Mouse (Mus musculus): ENCODE data around the gene Ift57.

Ift57 gene

DNA sequence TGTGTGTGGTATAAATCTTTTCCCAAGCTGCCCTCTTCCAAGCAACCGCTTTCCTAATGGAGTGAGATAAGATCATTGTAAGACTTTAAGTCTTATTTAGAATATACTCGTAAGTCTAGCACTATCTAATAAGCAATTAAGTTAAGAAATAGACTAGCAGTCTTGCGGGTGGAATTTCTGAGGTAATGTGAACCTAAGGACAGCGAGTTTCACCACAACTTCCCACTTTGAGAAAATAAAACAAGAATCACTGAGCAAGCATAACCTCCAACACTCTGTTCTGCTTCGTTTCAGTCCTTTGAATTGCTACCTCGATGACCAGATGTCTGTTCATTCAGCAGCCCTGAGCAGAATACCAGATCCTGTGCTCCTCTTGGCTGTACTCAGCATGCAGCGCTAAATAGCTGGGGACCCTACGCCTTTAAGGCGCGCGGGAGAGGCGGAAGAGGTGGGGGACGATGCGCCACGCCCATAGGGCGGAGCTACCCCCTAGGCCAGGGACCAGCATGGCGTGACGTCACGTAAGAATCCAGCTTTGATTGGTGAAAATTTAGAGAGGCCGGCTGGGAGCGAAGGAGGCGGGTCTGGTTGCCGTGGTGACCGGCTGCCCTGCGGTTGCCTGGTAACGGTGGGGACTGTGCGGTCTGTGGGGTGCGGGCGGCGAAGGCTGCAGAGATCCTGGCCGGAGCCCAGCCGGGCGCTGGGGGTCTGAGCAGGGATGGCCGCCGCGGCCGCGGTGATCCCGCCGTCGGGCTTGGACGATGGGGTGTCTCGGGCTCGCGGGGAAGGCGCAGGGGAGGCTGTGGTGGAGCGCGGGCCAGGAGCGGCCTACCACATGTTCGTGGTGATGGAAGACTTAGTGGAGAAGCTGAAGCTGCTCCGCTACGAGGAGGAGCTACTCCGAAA is at the start of gene Ift57:
Gene Ift57 (plus strand): TSS at position 614 of the 906 bp plus-strand sequence.
- DNase-seq (ENCODE audit: low spot score): peak; percentile 100

DNA sequence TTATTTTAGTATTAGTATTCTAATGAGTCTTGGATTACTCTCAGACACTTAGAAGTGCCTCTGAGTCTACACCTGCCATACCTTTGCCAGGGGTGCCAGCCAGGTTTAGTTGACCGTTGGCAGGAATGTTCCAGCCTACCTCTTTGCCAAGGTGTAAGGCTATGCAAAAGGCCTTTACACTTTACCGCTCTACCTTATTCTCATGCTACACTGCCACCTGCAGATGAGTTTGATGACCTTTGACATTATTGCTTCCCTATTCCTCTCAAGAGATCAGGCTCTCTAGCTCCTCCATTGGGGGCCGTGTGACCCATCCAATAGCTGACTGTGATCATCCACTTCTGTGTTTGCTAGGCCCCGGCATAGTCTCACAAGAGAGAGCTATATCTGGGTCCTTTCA is 41.9 kb upstream of the Ift57 start:
- no peak for DNase-seq (ENCODE audit: low spot score)

DNA sequence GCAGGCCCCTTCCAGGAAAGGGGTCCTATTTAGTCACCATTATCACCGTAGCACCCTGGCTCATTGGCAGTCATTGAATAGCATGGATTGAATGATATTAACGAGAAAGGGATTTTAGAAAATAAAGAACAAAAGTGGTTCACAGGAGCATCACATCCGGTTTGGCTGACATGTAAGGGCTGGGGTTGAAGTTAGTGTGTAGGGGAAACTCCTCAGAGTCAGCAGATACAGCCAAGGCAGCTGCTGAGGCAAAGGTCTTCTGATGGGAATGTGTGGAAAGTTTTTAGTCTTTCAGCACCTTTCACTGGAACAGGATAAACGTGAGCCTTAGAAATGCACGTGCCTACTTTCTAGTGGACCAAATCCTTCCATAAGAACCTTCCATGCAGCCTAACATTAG is 41.0 kb upstream of the Ift57 start:
- no peak for DNase-seq (ENCODE audit: low spot score)

DNA sequence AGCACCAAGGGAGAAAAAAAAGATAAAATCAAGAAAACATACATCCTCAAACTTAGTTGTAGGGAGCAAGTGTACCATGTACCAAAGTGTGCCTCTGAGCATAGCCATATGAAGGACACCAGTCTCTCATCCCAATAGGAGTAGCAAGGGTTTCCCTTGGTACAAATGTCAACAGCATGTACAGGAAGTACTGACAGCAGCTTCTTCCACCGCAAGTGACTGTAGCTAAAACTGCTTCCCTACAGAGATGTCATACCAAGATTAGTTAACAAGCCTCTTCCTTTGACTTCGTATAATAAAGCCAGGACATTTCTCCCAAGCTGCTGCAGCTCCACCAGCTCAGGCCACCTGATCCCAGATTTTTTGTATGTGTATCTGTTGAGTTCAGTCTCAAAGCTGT is 39.9 kb upstream of the Ift57 start:
- no peak for DNase-seq (ENCODE audit: low spot score)

DNA sequence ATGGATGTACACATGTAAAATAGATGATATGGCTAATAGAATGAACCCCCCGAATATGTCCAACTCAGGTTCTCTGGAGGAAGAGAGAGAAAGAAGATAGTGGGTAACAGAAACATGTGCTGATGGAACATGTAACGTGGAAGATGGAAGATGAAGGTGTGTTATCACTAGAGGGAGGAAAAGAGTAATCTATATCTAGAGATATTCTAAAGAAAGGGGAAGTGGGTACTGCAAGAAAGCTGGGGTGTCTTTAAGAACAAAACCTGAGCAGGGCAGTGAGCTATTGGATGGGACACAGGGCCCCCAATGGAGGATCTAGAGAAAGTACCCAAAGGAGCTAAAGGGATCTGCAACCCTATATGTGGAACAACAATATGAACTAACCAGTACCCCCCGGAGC is 38.9 kb upstream of the Ift57 start:
- no peak for DNase-seq (ENCODE audit: low spot score)

DNA sequence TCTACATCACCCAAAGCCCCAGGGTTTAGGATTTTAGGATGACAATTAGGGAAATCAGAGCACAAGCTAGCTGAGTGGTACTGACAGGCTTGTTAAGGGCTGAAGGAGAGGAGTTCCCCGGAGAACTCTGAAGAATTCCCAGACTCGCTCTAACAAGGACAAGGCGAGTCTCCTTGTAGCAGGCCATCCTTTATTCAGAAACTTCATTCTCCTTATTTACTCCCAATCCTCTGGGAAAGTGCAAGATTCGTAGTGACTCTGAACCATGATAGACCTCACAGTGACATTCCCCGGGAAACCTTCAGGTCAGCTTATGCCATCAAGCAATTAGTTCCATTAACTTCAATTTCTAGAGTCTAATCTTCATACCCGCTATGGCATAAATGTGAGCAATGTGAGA is 36.8 kb upstream of the Ift57 start:
- DNase-seq (ENCODE audit: low spot score): peak; percentile 69

DNA sequence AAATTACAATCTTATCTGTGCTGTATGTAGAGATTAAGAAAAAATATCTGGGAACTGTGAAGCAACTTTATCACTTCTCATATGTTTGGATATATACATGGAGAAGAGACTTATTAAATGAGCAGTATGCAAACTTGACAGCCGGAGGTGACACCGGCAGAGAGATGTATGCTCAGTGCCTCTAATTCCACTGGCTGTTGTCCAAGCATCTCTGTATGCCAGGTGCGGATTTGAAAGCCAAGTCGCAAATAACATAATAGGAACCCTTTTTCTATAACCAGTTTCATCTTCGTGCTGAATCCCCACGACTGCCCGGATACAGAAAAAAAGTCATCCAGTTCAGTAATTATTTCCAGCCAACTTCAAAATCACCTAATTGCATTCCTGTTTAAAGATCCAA is 34.4 kb upstream of the Ift57 start:
- DNase-seq (ENCODE audit: low spot score): no peak

DNA sequence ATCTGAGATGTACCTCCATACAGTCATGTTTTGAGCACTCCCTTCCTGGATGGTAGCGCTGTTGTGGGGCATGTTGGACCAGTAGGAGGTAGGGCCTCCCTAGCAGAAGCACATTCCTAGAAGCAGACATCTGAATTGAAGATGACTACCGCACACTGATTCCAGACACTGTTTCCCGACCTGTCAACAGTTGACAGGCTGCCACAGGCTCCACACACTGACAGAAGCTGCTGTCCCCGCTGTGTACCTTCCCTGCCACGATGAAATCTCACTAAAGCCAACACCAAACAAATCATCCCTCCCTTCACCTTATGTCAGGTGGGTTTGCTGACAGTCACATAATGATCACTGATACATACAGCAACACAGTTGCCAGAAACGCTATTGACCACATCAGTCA is 19.4 kb upstream of the Ift57 start:
- DNase-seq (ENCODE audit: low spot score): no peak

DNA sequence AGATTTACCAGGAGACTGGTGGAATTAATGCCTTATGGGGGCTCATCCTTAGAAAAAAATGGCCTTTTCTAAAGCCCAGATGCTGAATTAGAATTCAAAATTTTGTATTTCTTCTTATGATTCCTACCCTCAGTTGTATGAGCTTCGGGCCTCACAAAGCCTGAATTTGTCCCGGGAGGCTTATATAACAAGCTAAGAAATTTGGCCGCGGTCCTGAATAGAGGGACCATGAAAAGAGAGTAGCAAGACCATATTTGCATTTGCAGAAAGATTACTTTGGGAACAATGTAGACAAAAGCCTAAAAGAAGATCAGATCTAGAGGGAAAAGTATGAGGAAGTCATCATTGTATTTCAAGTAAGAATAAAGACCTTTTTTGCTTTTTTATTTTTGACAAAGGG is 14.1 kb upstream of the Ift57 start:
- DNase-seq (ENCODE audit: low spot score): no peak

DNA sequence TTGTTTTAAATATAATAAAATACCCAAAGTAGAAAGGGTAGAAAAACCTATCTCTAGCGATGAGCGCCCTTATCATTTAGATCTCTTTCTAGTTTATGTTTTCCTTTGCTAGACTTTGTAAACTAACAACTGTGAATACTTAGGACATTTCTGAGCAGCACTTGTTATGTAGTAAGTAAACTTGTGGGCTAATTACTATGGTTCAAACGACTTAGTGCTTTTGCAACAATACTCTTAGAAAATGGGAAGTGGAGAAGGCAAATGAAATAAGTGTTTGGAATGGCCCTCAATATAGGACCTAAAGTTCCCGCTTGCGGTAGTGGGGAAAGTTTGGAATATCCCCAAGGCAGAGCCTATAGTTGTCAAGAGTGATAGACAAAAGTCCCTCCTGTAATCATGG is 788 bp downstream of the Ift57 start:
- DNase-seq (ENCODE audit: low spot score): no peak

DNA sequence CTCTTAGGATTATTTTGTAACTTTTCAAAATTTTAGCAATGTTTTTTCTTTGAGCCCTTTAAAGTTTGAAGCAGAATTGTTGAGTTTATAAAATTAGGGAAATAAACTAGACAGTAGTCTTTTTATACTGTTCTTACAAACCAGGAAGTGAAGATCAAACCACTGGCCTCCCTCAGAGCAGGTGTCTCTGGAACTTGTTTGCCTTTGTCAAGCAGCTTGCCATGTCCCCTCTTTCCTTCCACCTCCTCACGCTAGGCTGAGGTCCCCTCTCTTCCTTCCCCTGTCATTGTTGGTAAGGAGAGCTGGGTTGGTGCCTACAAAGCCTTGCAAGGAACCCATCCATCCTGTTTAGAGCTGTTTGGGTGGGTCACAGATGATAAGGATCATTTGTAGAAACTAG is 9.0 kb downstream of the Ift57 start:
- no peak for DNase-seq (ENCODE audit: low spot score)

DNA sequence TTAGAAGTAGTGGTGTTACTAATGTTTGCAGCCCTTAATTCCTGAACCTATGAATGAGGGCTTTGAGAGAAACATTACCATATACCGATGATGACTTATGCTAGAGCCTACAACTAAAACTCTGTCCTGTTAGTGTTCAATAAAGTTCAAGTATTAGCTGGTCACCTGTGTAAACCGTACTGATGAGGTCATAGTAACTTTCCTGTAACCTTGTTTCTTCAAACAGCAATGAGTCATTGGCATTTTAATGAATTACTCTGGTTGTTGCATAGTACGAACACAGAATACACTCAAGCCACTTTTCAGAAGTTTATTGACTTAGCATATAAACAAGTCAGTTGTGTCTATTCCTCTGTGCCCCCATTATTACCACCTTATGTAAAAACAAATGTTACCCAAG is 11.2 kb downstream of the Ift57 start:
- DNase-seq (ENCODE audit: low spot score): no peak

DNA sequence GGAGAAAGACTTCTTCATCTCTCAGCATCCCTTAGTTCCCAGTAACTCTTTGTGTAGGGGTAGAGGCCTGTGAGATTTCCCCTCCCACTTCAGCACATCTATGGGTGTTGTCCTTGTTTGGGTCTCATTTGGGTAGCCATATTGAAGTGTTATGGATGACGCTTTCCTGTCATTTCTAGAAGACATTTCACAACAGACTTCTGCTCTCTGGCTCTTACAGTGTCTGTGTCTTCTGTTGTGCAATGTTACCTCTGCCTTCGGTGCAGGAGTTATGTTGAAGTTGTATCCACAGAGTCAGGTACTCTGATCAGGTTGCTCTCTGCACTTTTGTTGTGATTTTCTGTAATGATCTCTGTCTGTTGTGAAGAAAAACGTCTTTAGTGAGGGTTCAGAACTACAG is 14.3 kb downstream of the Ift57 start:
- no peak for DNase-seq (ENCODE audit: low spot score)

DNA sequence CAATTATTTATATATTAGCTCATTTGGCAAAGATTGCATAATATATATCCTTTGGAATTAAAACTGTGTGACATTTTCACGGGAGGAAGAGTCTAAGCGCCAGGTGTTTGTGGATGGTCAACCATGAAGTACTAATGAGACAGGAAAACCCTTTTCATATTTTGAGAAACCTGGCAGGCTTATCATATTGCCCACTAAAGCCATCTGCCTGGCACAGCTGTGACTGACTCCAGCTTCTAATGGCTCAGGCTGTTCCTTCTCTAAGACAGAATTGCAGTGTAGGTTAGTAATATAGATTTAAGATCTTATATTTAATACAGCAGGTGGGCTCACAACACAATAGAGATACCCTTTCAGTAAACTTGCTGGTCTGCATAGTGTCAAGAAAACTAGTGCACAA is 21.6 kb downstream of the Ift57 start:
- no peak for DNase-seq (ENCODE audit: low spot score)

DNA sequence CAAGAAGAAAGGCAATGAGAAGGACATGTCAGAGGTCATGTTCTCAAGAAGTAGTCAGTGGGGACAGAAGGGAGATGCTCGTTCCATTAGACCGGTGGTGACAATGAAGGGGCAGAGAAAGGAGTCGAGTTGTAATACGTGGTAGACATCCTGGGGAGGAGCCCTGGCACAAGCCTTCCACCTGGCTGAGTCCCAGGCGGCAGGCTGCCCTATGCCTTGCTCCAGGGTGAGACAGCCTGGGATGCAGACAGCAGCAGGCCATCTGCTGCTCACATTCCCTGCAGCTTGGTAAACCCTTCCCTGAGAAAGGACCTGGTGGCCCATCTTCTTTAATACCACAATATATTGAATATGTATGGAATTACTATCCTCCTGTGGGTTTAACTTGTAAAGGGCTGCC is 22.6 kb downstream of the Ift57 start:
- DNase-seq (ENCODE audit: low spot score): no peak

DNA sequence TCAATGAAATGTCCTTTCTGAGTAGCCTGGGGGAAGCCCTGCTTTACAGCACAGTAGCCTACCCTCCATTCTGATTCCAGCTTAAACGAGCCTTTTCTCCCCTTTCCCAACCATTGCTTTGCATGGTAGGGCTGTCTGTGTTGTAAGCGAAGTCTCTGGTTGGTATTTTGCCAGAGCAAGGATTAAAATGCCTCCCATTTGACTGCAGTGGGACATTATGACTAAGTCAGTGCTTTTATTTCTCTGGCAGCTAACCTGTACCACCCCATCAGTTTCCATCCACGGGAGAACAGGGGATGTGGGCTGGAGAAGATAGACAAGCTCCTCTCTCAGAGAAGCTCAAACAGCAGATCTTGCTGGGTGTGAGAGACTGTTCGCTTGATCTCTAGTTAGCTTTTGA is 24.2 kb downstream of the Ift57 start:
- no peak for DNase-seq (ENCODE audit: low spot score)

DNA sequence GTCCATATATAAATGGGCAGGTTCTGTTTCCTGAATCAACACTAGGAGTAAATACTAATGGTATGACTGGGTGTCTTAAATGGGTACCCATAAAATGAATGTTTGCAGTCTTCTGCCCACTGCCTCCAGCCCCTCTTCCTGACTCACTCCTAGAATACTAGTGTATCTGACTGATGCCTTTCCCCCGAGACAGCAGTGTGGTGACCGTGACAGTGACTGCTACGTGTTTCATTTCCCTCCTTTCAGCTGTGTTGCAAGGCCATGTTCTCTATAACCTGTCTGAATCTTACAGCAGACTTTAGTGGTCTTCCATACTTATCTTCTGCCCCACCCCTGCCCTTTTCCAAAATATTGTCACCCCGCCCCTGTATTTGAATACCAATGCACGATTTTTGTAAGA is 25.2 kb downstream of the Ift57 start:
- no peak for DNase-seq (ENCODE audit: low spot score)

DNA sequence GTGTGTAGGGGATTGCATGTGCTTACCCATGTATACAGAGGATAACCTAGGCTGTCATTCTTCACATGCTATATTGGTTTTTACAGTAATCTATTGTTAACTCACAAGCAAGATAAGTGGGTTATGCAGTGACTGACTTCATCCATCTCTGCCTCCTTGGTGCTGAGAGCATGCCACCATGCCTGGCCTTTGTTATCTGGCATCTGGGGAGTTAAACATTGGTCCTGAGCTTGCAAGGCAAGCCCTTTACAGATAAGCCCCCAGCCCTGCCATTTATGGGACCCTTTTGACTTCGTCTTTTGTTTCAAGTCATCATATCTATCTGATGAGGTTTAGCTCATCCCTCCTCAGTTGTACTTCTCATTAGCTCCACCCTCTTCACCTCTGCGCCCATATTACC is 25.9 kb downstream of the Ift57 start:
- no peak for DNase-seq (ENCODE audit: low spot score)

DNA sequence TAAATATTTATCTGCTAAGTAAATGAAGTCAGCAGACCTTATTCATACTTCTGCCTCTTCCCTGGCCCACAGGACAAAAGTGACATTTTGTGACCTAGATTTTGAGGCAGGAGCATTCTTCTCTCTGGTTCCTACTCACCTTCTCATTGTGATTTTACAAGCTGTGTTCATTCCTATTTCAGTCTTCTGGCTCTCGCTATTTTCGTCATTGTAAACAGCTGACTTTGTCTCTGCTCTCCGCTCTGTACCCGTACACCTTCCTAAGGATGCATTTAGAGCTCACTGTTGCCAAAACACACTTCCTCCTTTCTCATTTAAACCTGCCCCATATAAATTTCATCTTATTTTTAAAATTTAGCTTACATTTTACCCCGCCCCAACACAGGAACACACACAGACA is 26.4 kb downstream of the Ift57 start:
- no peak for DNase-seq (ENCODE audit: low spot score)

DNA sequence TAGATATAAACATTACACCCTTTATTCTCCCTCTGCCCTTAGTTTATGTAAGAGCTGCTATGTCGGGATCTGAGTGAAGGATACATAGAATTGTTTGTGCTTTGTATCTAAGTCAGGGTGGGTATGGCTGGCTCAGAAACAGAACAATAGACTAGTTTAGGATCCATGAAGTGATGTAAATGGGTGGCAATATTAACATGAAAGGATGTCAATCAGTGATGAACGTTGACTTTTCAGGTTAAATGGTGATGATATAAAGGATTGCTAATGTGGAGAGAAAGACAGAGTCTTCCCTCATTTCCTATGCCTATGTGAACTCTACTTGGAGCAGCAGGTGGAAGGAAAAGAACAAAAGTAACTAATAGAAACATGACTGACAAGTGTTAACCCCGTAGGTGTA is 27.2 kb downstream of the Ift57 start:
- DNase-seq (ENCODE audit: low spot score): no peak

DNA sequence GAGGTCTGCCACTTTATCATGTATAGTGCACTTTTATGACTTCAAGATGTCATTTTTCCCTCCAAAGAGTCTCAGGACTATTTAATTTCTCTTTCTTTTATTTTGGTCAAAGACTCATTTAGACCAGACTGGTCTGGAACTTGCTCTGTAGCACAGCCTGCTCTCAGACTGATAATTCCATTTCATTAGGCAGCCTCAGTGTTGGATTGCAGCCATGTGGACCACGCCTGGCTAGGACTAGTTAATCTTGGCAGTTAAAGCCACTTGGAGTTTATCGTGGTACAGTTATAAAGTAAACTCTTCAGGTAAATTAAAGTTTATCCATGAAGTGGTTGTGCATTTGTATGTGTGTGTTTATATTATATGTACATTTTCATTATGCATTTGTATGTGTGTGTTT is 27.7 kb downstream of the Ift57 start:
- DNase-seq (ENCODE audit: low spot score): no peak

DNA sequence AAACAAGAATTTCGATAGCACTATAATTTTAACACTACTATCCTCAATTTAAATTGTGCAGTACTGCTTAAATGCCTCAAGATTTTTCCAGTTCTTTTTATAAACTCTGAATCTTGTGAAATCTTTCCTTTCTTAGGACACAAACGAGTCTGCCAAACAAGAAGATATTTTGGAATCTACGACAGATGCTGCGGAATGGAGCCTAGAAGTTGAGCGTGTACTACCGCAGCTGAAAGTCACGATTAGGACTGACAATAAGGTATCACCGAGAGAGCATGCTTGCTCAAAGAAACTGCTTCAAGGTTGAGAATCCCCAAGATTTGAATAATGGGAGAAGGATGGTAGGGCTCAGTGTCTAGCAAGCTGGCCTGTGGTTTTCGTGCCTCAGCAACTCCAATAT is 37.5 kb downstream of the Ift57 start:
- no peak for DNase-seq (ENCODE audit: low spot score)

DNA sequence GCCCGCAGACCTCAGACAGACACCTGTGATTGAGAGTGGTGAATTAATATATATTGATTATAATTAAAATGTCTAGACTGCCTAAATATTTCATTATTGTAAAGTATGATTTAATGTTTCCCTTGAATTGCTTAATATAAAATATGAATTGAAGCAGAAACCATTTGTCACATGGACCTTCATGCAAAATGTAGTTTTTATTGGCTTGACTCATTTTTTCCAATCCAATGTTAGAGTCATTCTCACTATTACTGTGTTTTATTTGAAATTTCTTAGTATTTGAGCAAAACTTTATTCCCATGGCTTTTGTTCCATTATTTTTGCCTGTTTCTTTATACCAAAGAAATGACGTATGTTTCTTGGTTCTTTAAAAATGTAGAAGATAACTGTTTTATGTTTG is 48.3 kb downstream of the Ift57 start:
- no peak for DNase-seq (ENCODE audit: low spot score)

DNA sequence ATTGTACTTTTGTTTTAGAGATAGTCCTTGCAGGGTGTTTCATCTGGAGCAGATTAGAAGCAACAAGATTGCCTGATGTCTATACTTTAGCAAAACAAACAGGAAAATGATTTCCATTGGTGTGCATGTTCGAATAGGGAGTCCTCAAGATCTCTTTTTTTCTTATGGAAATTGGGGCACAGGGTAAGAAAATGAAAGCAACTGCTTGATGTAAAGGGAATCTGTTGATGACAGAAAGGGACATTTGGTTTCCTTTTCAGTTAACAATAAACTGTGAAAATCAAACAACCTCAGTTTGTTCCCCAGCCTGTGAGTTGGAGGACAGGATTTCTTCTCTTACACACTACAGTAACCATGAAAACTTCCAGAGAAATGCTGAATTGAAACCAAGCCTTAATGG is 53.9 kb downstream of the Ift57 start:
- DNase-seq (ENCODE audit: low spot score): no peak

All from retina, embryonic 14.5 days (tissue).